Mouse (Mus musculus): ENCODE measurements around the gene Enkd1.

DNA sequence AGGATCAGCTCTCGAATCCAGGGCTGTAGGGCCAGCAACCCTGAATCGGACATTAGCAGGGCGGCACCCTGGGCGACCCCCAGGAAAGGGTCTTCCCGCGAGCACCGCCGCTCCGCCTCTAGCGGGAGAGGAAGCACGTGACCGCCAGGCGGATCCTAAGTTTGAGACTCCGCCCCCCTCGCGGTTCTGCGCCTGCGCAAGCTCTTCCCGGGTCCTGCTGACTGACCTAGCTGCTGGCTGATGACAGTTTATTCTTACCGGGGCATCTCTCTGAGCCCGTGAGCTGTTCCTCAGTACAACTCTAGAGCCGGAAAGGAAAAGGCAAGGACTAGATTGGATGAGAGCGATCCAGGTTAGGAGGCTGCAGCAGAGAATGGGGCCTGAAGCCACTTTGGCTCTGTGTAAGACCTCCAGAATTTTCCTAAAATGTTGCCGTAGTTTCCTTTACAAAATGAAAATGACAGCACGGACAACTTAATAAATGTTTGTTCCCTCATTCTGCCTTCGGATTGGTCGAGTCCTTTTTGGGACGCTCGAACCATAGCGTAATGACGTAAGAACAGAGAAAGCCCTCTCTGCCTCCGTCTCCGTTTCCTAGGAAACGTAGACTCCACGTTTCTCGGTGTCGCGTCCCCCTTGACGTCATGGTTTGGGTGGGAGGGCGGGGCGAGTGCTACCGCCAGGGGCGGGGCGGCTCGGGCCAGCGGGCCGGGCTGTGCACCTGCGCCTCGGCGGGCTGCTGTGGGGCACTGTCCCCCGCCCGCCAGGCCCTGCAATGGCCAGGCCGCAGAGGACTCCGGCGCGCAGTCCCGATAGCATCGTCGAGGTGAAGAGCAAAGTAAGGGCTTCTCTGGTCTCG lies 6.8 kb downstream of the Enkd1 start, which contains the start of the genes Acd and Pard6a:
- TF ChIP-seq POLR2A (IDR thresholded peaks at IDR 0.05; ENCODE audit: borderline replicate concordance, low read depth, low read length) (no peak; the same call in 1 of the 2 replicates), CTCF (IDR thresholded peaks at IDR 0.05; ENCODE audit: low read depth, low read length) (no peak)

Measured in bone marrow macrophage, adult 2 months (primary cell).